Mouse (Mus musculus) ES-E14 (cell line): ENCODE results near the gene Casp7.

Experiments
- CHD2 ChIP-seq: IDR thresholded peaks from 2 replicates; pipeline ENCODE4 v1.6.1; 2014; ENCODE audit warnings: mild to moderate bottlenecking, low read depth, low read length, inconsistent platforms
- MAFK ChIP-seq: IDR thresholded peaks from 2 replicates; pipeline ENCODE4 v1.6.1; 2014; ENCODE audit warnings: mild to moderate bottlenecking, low read depth, low read length, inconsistent platforms; ENCODE audit not compliant: insufficient read depth
- ZNF384 ChIP-seq: IDR thresholded peaks from 2 replicates; pipeline ENCODE4 v1.6.1; 2012; ENCODE audit warnings: low read depth, low read length, inconsistent platforms

- TF ChIP-seq ZNF384: no peak
- TF ChIP-seq CHD2: no peak
- no peak for TF ChIP-seq MAFK
These were observed 73.5 kb downstream of the Casp7 start for GRCm38 (mm10) chr19:56470286-56471020.
